Mouse (Mus musculus) MEL (cell line): Measurements from ENCODE around the gene Pzp. TPM values are rescaled to one million over a fixed set of nuclear protein-coding genes. Genes with fewer than 3 reads are reported as not detected.

Experiments used
- DNase-seq: peaks from one replicate; pipeline ENCODE4 v3.0.0; 2011; ENCODE audit warnings: low read depth, low spot score
- H3K27ac ChIP-seq: 2 replicates; pipeline ENCODE4 v1.5.1; 2012; ENCODE audit warnings: low read depth, mild to moderate bottlenecking, control low read depth, low read length, moderate library complexity; ENCODE audit not compliant: control insufficient read depth
- H3K27me3 ChIP-seq, 2 experiments: fragments of 150-350 bp in 1 of 2; sonication (generic) in 1 of 2; 2 replicates each; pipeline ENCODE4 v1.6.1; 2012; ENCODE audit warnings: low read length in 2 of 2, mild to moderate bottlenecking in 2 of 2, improper control_type of control experiment in 1 of 2, moderate library complexity in 1 of 2; ENCODE audit not compliant: insufficient read depth in 2 of 2, control insufficient read depth in 1 of 2
- H3K36me3 ChIP-seq, 2 experiments: 2 replicates each; pipeline ENCODE4 v1.6.1; 2012 to 2014; ENCODE audit warnings: low read length in 2 of 2, improper control_type of control experiment in 1 of 2, inconsistent platforms in 1 of 2, mild to moderate bottlenecking in 1 of 2; ENCODE audit not compliant: insufficient read depth in 2 of 2, control insufficient read depth in 1 of 2
- H3K4me1 ChIP-seq, 2 experiments: fragments of 150-350 bp in 1 of 2; sonication (generic) in 1 of 2; 2 replicates each; pipeline ENCODE4 v1.6.1; 2012; ENCODE audit warnings: low read length in 2 of 2, improper control_type of control experiment in 1 of 2, mild to moderate bottlenecking in 1 of 2; ENCODE audit not compliant: insufficient read depth in 2 of 2, control insufficient read depth in 1 of 2
- H3K4me3 ChIP-seq, 2 experiments: fragments of 150-350 bp in 1 of 2; sonication (generic) in 1 of 2; 2 replicates each; pipeline ENCODE4 v1.5.1; 2012; ENCODE audit warnings: low read depth in 2 of 2, low read length in 2 of 2, mild to moderate bottlenecking in 2 of 2, moderate library complexity in 2 of 2, control low read depth in 1 of 2, improper control_type of control experiment in 1 of 2; ENCODE audit not compliant: control insufficient read depth in 1 of 2, insufficient read depth in 1 of 2
- H3K79me2 ChIP-seq: 2 replicates; pipeline ENCODE4 v1.6.1; 2012; ENCODE audit warnings: mild to moderate bottlenecking, low read length, moderate library complexity; ENCODE audit not compliant: control insufficient read depth, poor library complexity, insufficient read depth
- H3K9ac ChIP-seq: 2 replicates; pipeline ENCODE4 v1.6.1; 2012; ENCODE audit warnings: low read depth, mild to moderate bottlenecking, control low read depth, low read length, moderate library complexity; ENCODE audit not compliant: control insufficient read depth, poor library complexity, severe bottlenecking
- H3K9me3 ChIP-seq: fragments of 150-350 bp; sonication (generic); replicated peaks from 2 replicates; pipeline ENCODE4 v1.6.1; 2012; ENCODE audit warnings: mild to moderate bottlenecking, low read length, improper control_type of control experiment, moderate library complexity; ENCODE audit not compliant: insufficient read depth
- BHLHE40 ChIP-seq: IDR thresholded peaks from 2 replicates; pipeline ENCODE4 v1.6.1; 2012; ENCODE audit warnings: low read depth, mild to moderate bottlenecking, inconsistent platforms, low read length, improper control_type of control experiment, borderline replicate concordance
- CHD2 ChIP-seq: IDR thresholded peaks from 2 replicates; pipeline ENCODE4 v1.6.1; 2011; ENCODE audit warnings: low read length, improper control_type of control experiment
- CTCF ChIP-seq, 3 experiments: IDR thresholded peaks in 2 of 3; conservative IDR thresholded peaks in 1 of 3; 2 replicates each; pipeline ENCODE4 v1.5.1; 2011 to 2012; ENCODE audit warnings: low read length in 3 of 3, low read depth in 2 of 3, mild to moderate bottlenecking in 2 of 3, improper control_type of control experiment in 1 of 3, inconsistent platforms in 1 of 3, mixed read lengths in 1 of 3, moderate library complexity in 1 of 3; ENCODE audit not compliant: control insufficient read depth in 1 of 3, insufficient read depth in 1 of 3, poor library complexity in 1 of 3, severe bottlenecking in 1 of 3
- ELF1 ChIP-seq: IDR thresholded peaks from 2 replicates; pipeline ENCODE4 v1.6.1; 2014; ENCODE audit warnings: low read depth, mild to moderate bottlenecking, inconsistent platforms, low read length, improper control_type of control experiment, moderate library complexity
- GATA1 ChIP-seq: IDR thresholded peaks from 2 replicates; pipeline ENCODE4 v1.6.1; 2011; ENCODE audit warnings: low read depth, low read length, improper control_type of control experiment
- KAT2A ChIP-seq: conservative IDR thresholded peaks from 2 replicates; pipeline ENCODE4 v1.6.1; 2012; ENCODE audit warnings: low read depth, low read length, improper control_type of control experiment, inconsistent platforms
- MAFK ChIP-seq: IDR thresholded peaks from 2 replicates; pipeline ENCODE4 v1.6.1; 2011; ENCODE audit warnings: low read depth, mild to moderate bottlenecking, low read length, improper control_type of control experiment, borderline replicate concordance
- MAX ChIP-seq: IDR thresholded peaks from 2 replicates; pipeline ENCODE4 v1.6.1; 2011; ENCODE audit warnings: low read length, improper control_type of control experiment
- MAZ ChIP-seq: IDR thresholded peaks from 2 replicates; pipeline ENCODE4 v1.6.1; 2012; ENCODE audit warnings: low read depth, mild to moderate bottlenecking, inconsistent platforms, low read length, improper control_type of control experiment
- MXI1 ChIP-seq: IDR thresholded peaks from 2 replicates; pipeline ENCODE4 v1.6.1; 2011; ENCODE audit warnings: mild to moderate bottlenecking, low read depth, low read length, improper control_type of control experiment
- MYB ChIP-seq: IDR thresholded peaks from 2 replicates; pipeline ENCODE4 v1.6.1; 2011; ENCODE audit warnings: mild to moderate bottlenecking, low read depth, low read length, improper control_type of control experiment
- NELFE ChIP-seq: IDR thresholded peaks from 2 replicates; pipeline ENCODE4 v1.6.1; 2011; ENCODE audit warnings: low read depth, low read length, improper control_type of control experiment
- NRF1 ChIP-seq: IDR thresholded peaks from 2 replicates; pipeline ENCODE4 v1.6.1; 2014; ENCODE audit warnings: low read depth, mild to moderate bottlenecking, inconsistent platforms, low read length, improper control_type of control experiment, moderate library complexity; ENCODE audit not compliant: poor library complexity, insufficient read depth, severe bottlenecking
- POLR2A ChIP-seq, 2 experiments: IDR thresholded peaks; 2 replicates each; pipeline ENCODE4 v1.6.1; 2011 to 2012; ENCODE audit warnings: low read length in 2 of 2, mild to moderate bottlenecking in 2 of 2, control low read depth in 1 of 2, improper control_type of control experiment in 1 of 2, low read depth in 1 of 2, moderate library complexity in 1 of 2; ENCODE audit not compliant: control insufficient read depth in 1 of 2, insufficient read depth in 1 of 2, poor library complexity in 1 of 2
- POLR2AphosphoS2 ChIP-seq: IDR thresholded peaks from 2 replicates; pipeline ENCODE4 v1.6.1; 2011; ENCODE audit warnings: low read length, improper control_type of control experiment
- POLR2AphosphoS5 ChIP-seq: IDR thresholded peaks from 2 replicates; pipeline ENCODE4 v1.6.1; 2012; ENCODE audit warnings: low read depth, borderline replicate concordance, mild to moderate bottlenecking, inconsistent platforms, low read length, moderate library complexity, mixed read lengths
- RAD21 ChIP-seq: IDR thresholded peaks from 2 replicates; pipeline ENCODE4 v1.6.1; 2011; ENCODE audit warnings: mild to moderate bottlenecking, low read depth, low read length, improper control_type of control experiment
- RCOR1 ChIP-seq: IDR thresholded peaks from 2 replicates; pipeline ENCODE4 v1.6.1; 2012; ENCODE audit warnings: low read depth, mild to moderate bottlenecking, inconsistent platforms, low read length, improper control_type of control experiment
- SMC3 ChIP-seq: IDR thresholded peaks from 2 replicates; pipeline ENCODE4 v1.6.1; 2011; ENCODE audit warnings: low read depth, low read length, improper control_type of control experiment
- TAL1 ChIP-seq: IDR thresholded peaks from 2 replicates; pipeline ENCODE4 v1.6.1; 2012; ENCODE audit warnings: mild to moderate bottlenecking, inconsistent platforms, low read length, moderate library complexity, mixed read lengths
- TBP ChIP-seq: IDR thresholded peaks from 2 replicates; pipeline ENCODE4 v1.8.0; 2011; ENCODE audit warnings: low read depth, low read length, improper control_type of control experiment
- TCF12 ChIP-seq: IDR thresholded peaks from 2 replicates; pipeline ENCODE4 v1.6.1; 2014; ENCODE audit warnings: low read depth, mild to moderate bottlenecking, inconsistent platforms, low read length, improper control_type of control experiment, moderate library complexity
- UBTF ChIP-seq: IDR thresholded peaks from 2 replicates; pipeline ENCODE4 v1.6.1; 2012; ENCODE audit warnings: low read depth, mild to moderate bottlenecking, inconsistent platforms, low read length, improper control_type of control experiment, moderate library complexity, borderline replicate concordance; ENCODE audit not compliant: insufficient read depth
- USF1 ChIP-seq: IDR thresholded peaks from 2 replicates; pipeline ENCODE4 v1.6.1; 2014; ENCODE audit warnings: low read depth, mild to moderate bottlenecking, inconsistent platforms, low read length, improper control_type of control experiment, moderate library complexity
- ZC3H11A ChIP-seq: IDR thresholded peaks from 2 replicates; pipeline ENCODE4 v1.6.1; 2012; ENCODE audit warnings: low read depth, mild to moderate bottlenecking, inconsistent platforms, low read length, improper control_type of control experiment
- ZMIZ1 ChIP-seq: IDR thresholded peaks from 2 replicates; pipeline ENCODE4 v1.6.1; 2012; ENCODE audit warnings: low read depth, mild to moderate bottlenecking, inconsistent platforms, low read length, improper control_type of control experiment, moderate library complexity
- ZNF384 ChIP-seq: IDR thresholded peaks from 2 replicates; pipeline ENCODE4 v1.6.1; 2012; ENCODE audit warnings: low read depth, mild to moderate bottlenecking, inconsistent platforms, low read length, improper control_type of control experiment
- polyA plus RNA-seq, 2 experiments: library from polyadenylated mRNA; stranded (reverse) in 1 of 2; unstranded in 1 of 2; fragments of >175 nt in 1 of 2; fragments of >200 nt in 1 of 2; gene quantifications; 2 replicates each; pipeline versions ENCODE4 v1.2.1 to v1.2.4; 2012; ENCODE audit warnings: low replicate concordance in 2 of 2, low read depth in 1 of 2; ENCODE audit not compliant: insufficient read length in 2 of 2, insufficient read depth in 1 of 2, missing spikeins in 1 of 2
- total RNA-seq: library from RNA; depleted of rRNA; stranded (reverse); fragments of 300-350 nt; gene quantifications from 2 replicates; pipeline ENCODE4 v1.2.3, GENCODE M21; 2012

Gene Pzp
- total and polyA plus RNA-seq, 3 experiments = not detected

- Histone ChIP-seq H3K4me1 (no peaks in the 10 kb centered on the region), H3K4me3 (no peak overlapping the region), H3K9ac (no peak overlapping the region), H3K9me3 (no peaks in the 10 kb centered on the region)
- TF ChIP-seq TBP (no peak), KAT2A (no peak), USF1 (no peak), TCF12 (no peak), BHLHE40 (no peak), UBTF (no peak), NELFE (no peak), CTCF (IDR thresholded peaks at IDR 0.05 in 2 of 3, conservative IDR thresholded peaks at IDR 0.05 in 1 of 3; ENCODE audit: control insufficient read depth in 1 of 3, insufficient read depth in 1 of 3, low read depth in 2 of 3, low read length in 3 of 3, poor library complexity in 1 of 3, severe bottlenecking in 1 of 3) (no peak), RCOR1 (no peak), SMC3 (no peak), POLR2A (IDR thresholded peaks at IDR 0.05; ENCODE audit: control insufficient read depth in 1 of 2, insufficient read depth in 1 of 2, low read depth in 1 of 2, low read length in 2 of 2, poor library complexity in 1 of 2) (no peak), MAFK (no peak), MAZ (no peak), POLR2AphosphoS5 (no peak), ZMIZ1 (no peak), TAL1 (no peak), GATA1 (no peak), ZC3H11A (no peak), ZNF384 (no peak)
- TF ChIP-seq, all 39 proteins: peak for 0
- DNase-seq = no peak
- Histone ChIP-seq H3K27ac (no peak overlapping the region), H3K36me3 (no peaks in the 10 kb centered on the region), H3K79me2 (no peaks in the 10 kb centered on the region), H3K27me3 (no peaks in the 10 kb centered on the region)
These were observed 34.6 kb downstream of the Pzp start for GRCm38 (mm10) chr6:128491916-128492315.

DNA sequence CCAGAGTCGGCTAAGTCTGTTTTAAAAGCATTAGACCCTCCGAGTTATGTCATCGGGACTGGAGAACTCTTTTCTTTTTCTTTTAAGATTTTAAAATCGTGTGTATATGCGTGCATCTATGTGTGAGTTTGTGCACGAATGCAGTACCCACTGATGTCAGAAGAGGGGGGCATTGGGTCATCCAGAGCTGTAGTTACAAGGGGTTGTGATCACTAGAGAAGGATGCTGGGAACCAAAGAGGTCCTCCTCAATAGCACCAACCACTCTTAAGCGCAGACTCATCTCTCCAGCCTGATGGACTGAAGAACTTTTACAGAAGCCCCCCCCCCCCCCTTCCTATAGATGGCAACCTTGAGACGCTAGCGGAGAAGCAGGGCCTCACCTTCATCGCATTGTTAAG is 36.4 kb downstream of the Pzp start:
- Histone ChIP-seq H3K27me3 (no peaks in the 10 kb centered on the region), H3K79me2 (no peaks in the 10 kb centered on the region), H3K27ac (no peak overlapping the region), H3K36me3 (no peaks in the 10 kb centered on the region), H3K4me3 (no peak overlapping the region), H3K4me1 (no peaks in the 10 kb centered on the region), H3K9me3 (no peaks in the 10 kb centered on the region), H3K9ac (no peak overlapping the region)
- no peak for DNase-seq
- TF ChIP-seq POLR2A (IDR thresholded peaks at IDR 0.05; ENCODE audit: control insufficient read depth in 1 of 2, insufficient read depth in 1 of 2, low read depth in 1 of 2, low read length in 2 of 2, poor library complexity in 1 of 2) (no peak), BHLHE40 (no peak), RAD21 (no peak), MXI1 (no peak), KAT2A (no peak), ELF1 (no peak), SMC3 (no peak), CTCF (IDR thresholded peaks at IDR 0.05 in 2 of 3, conservative IDR thresholded peaks at IDR 0.05 in 1 of 3; ENCODE audit: control insufficient read depth in 1 of 3, insufficient read depth in 1 of 3, low read depth in 2 of 3, low read length in 3 of 3, poor library complexity in 1 of 3, severe bottlenecking in 1 of 3) (no peak), RCOR1 (no peak), TCF12 (no peak), ZC3H11A (no peak), MYB (no peak), NELFE (no peak), USF1 (no peak), CHD2 (no peak), TAL1 (no peak), MAX (no peak), NRF1 (no peak), POLR2AphosphoS2 (no peak)
